Mouse (Mus musculus) liver, embryonic 14.5 days (tissue): ENCODE results near the gene Polr1c.

Source experiments
- CTCF ChIP-seq: IDR thresholded peaks from 2 replicates; pipeline ENCODE4 v1.5.1; 2016; ENCODE audit warnings: antibody characterized with exemption, low read depth, control low read depth
- EP300 ChIP-seq: IDR thresholded peaks from 2 replicates; pipeline ENCODE4 v1.6.1; 2016; ENCODE audit warnings: antibody characterized with exemption, low read depth

- no peak for TF ChIP-seq EP300
- no peak for TF ChIP-seq CTCF
Observed at GRCm38 (mm10) chr17:46236067-46236466, 11.8 kb downstream of the Polr1c start.
